Mouse (Mus musculus) MEL (cell line): ENCODE data around the gene Adprhl2. TPM values are rescaled to one million over a fixed set of nuclear protein-coding genes. Genes with fewer than 3 reads are reported as not detected.

Experiments used
- DNase-seq: peaks from one replicate; pipeline ENCODE4 v3.0.0; 2011; ENCODE audit warnings: low read depth, low spot score
- H3K27ac ChIP-seq: 2 replicates; pipeline ENCODE4 v1.5.1; 2012; ENCODE audit warnings: low read depth, mild to moderate bottlenecking, control low read depth, low read length, moderate library complexity; ENCODE audit not compliant: control insufficient read depth
- H3K27me3 ChIP-seq, 2 experiments: fragments of 150-350 bp in 1 of 2; sonication (generic) in 1 of 2; 2 replicates each; pipeline ENCODE4 v1.6.1; 2012; ENCODE audit warnings: low read length in 2 of 2, mild to moderate bottlenecking in 2 of 2, improper control_type of control experiment in 1 of 2, moderate library complexity in 1 of 2; ENCODE audit not compliant: insufficient read depth in 2 of 2, control insufficient read depth in 1 of 2
- H3K36me3 ChIP-seq, 2 experiments: 2 replicates each; pipeline ENCODE4 v1.6.1; 2012 to 2014; ENCODE audit warnings: low read length in 2 of 2, improper control_type of control experiment in 1 of 2, inconsistent platforms in 1 of 2, mild to moderate bottlenecking in 1 of 2; ENCODE audit not compliant: insufficient read depth in 2 of 2, control insufficient read depth in 1 of 2
- H3K4me1 ChIP-seq, 2 experiments: fragments of 150-350 bp in 1 of 2; sonication (generic) in 1 of 2; 2 replicates each; pipeline ENCODE4 v1.6.1; 2012; ENCODE audit warnings: low read length in 2 of 2, improper control_type of control experiment in 1 of 2, mild to moderate bottlenecking in 1 of 2; ENCODE audit not compliant: insufficient read depth in 2 of 2, control insufficient read depth in 1 of 2
- H3K4me3 ChIP-seq, 2 experiments: fragments of 150-350 bp in 1 of 2; sonication (generic) in 1 of 2; 2 replicates each; pipeline ENCODE4 v1.5.1; 2012; ENCODE audit warnings: low read depth in 2 of 2, low read length in 2 of 2, mild to moderate bottlenecking in 2 of 2, moderate library complexity in 2 of 2, control low read depth in 1 of 2, improper control_type of control experiment in 1 of 2; ENCODE audit not compliant: control insufficient read depth in 1 of 2, insufficient read depth in 1 of 2
- H3K79me2 ChIP-seq: 2 replicates; pipeline ENCODE4 v1.6.1; 2012; ENCODE audit warnings: mild to moderate bottlenecking, low read length, moderate library complexity; ENCODE audit not compliant: control insufficient read depth, poor library complexity, insufficient read depth
- H3K9ac ChIP-seq: 2 replicates; pipeline ENCODE4 v1.6.1; 2012; ENCODE audit warnings: low read depth, mild to moderate bottlenecking, control low read depth, low read length, moderate library complexity; ENCODE audit not compliant: control insufficient read depth, poor library complexity, severe bottlenecking
- H3K9me3 ChIP-seq: fragments of 150-350 bp; sonication (generic); replicated peaks from 2 replicates; pipeline ENCODE4 v1.6.1; 2012; ENCODE audit warnings: mild to moderate bottlenecking, low read length, improper control_type of control experiment, moderate library complexity; ENCODE audit not compliant: insufficient read depth
- BHLHE40 ChIP-seq: IDR thresholded peaks from 2 replicates; pipeline ENCODE4 v1.6.1; 2012; ENCODE audit warnings: low read depth, mild to moderate bottlenecking, inconsistent platforms, low read length, improper control_type of control experiment, borderline replicate concordance
- CHD1 ChIP-seq: IDR thresholded peaks from 2 replicates; pipeline ENCODE4 v1.6.1; 2012; ENCODE audit warnings: low read depth, mild to moderate bottlenecking, inconsistent platforms, low read length, improper control_type of control experiment
- CHD2 ChIP-seq: IDR thresholded peaks from 2 replicates; pipeline ENCODE4 v1.6.1; 2011; ENCODE audit warnings: low read length, improper control_type of control experiment
- CTCF ChIP-seq, 3 experiments: IDR thresholded peaks in 2 of 3; conservative IDR thresholded peaks in 1 of 3; 2 replicates each; pipeline ENCODE4 v1.5.1; 2011 to 2012; ENCODE audit warnings: low read length in 3 of 3, low read depth in 2 of 3, mild to moderate bottlenecking in 2 of 3, improper control_type of control experiment in 1 of 3, inconsistent platforms in 1 of 3, mixed read lengths in 1 of 3, moderate library complexity in 1 of 3; ENCODE audit not compliant: control insufficient read depth in 1 of 3, insufficient read depth in 1 of 3, poor library complexity in 1 of 3, severe bottlenecking in 1 of 3
- E2F4 ChIP-seq: IDR thresholded peaks from 2 replicates; pipeline ENCODE4 v1.6.1; 2011; ENCODE audit warnings: low read depth, low read length, improper control_type of control experiment, borderline replicate concordance
- ELF1 ChIP-seq: IDR thresholded peaks from 2 replicates; pipeline ENCODE4 v1.6.1; 2014; ENCODE audit warnings: low read depth, mild to moderate bottlenecking, inconsistent platforms, low read length, improper control_type of control experiment, moderate library complexity
- EP300 ChIP-seq, 2 experiments: IDR thresholded peaks; 2 replicates each; pipeline ENCODE4 v1.6.1; 2011; ENCODE audit warnings: improper control_type of control experiment in 2 of 2, low read length in 2 of 2, low read depth in 1 of 2, mild to moderate bottlenecking in 1 of 2
- ETS1 ChIP-seq: IDR thresholded peaks from 2 replicates; pipeline ENCODE4 v1.6.1; 2012; ENCODE audit warnings: low read depth, mild to moderate bottlenecking, inconsistent platforms, low read length, improper control_type of control experiment, moderate library complexity
- GABPA ChIP-seq: IDR thresholded peaks from 2 replicates; pipeline ENCODE4 v1.6.1; 2012; ENCODE audit warnings: low read depth, mild to moderate bottlenecking, inconsistent platforms, low read length, improper control_type of control experiment, moderate library complexity
- GATA1 ChIP-seq: IDR thresholded peaks from 2 replicates; pipeline ENCODE4 v1.6.1; 2011; ENCODE audit warnings: low read depth, low read length, improper control_type of control experiment
- HCFC1 ChIP-seq: IDR thresholded peaks from 2 replicates; pipeline ENCODE4 v1.6.1; 2012; ENCODE audit warnings: low read depth, mild to moderate bottlenecking, inconsistent platforms, low read length, improper control_type of control experiment, moderate library complexity
- JUND ChIP-seq: IDR thresholded peaks from 2 replicates; pipeline ENCODE4 v1.6.1; 2011; ENCODE audit warnings: low read depth, mild to moderate bottlenecking, improper control_type of control experiment, low read length
- KAT2A ChIP-seq: conservative IDR thresholded peaks from 2 replicates; pipeline ENCODE4 v1.6.1; 2012; ENCODE audit warnings: low read depth, low read length, improper control_type of control experiment, inconsistent platforms
- MAFK ChIP-seq: IDR thresholded peaks from 2 replicates; pipeline ENCODE4 v1.6.1; 2011; ENCODE audit warnings: low read depth, mild to moderate bottlenecking, low read length, improper control_type of control experiment, borderline replicate concordance
- MAX ChIP-seq: IDR thresholded peaks from 2 replicates; pipeline ENCODE4 v1.6.1; 2011; ENCODE audit warnings: low read length, improper control_type of control experiment
- MEF2A ChIP-seq: IDR thresholded peaks from 2 replicates; pipeline ENCODE4 v1.6.1; 2014; ENCODE audit warnings: low read depth, mild to moderate bottlenecking, inconsistent platforms, low read length, improper control_type of control experiment; ENCODE audit not compliant: poor library complexity, insufficient replicate concordance, severe bottlenecking; ENCODE audit errors: extremely low read depth
- MXI1 ChIP-seq: IDR thresholded peaks from 2 replicates; pipeline ENCODE4 v1.6.1; 2011; ENCODE audit warnings: mild to moderate bottlenecking, low read depth, low read length, improper control_type of control experiment
- MYB ChIP-seq: IDR thresholded peaks from 2 replicates; pipeline ENCODE4 v1.6.1; 2011; ENCODE audit warnings: mild to moderate bottlenecking, low read depth, low read length, improper control_type of control experiment
- MYC ChIP-seq: IDR thresholded peaks from 2 replicates; pipeline ENCODE4 v1.6.1; 2011; ENCODE audit warnings: low read depth, mild to moderate bottlenecking, low read length, improper control_type of control experiment, moderate library complexity
- NELFE ChIP-seq: IDR thresholded peaks from 2 replicates; pipeline ENCODE4 v1.6.1; 2011; ENCODE audit warnings: low read depth, low read length, improper control_type of control experiment
- NRF1 ChIP-seq: IDR thresholded peaks from 2 replicates; pipeline ENCODE4 v1.6.1; 2014; ENCODE audit warnings: low read depth, mild to moderate bottlenecking, inconsistent platforms, low read length, improper control_type of control experiment, moderate library complexity; ENCODE audit not compliant: poor library complexity, insufficient read depth, severe bottlenecking
- POLR2A ChIP-seq, 2 experiments: IDR thresholded peaks; 2 replicates each; pipeline ENCODE4 v1.6.1; 2011 to 2012; ENCODE audit warnings: low read length in 2 of 2, mild to moderate bottlenecking in 2 of 2, control low read depth in 1 of 2, improper control_type of control experiment in 1 of 2, low read depth in 1 of 2, moderate library complexity in 1 of 2; ENCODE audit not compliant: control insufficient read depth in 1 of 2, insufficient read depth in 1 of 2, poor library complexity in 1 of 2
- POLR2AphosphoS2 ChIP-seq: IDR thresholded peaks from 2 replicates; pipeline ENCODE4 v1.6.1; 2011; ENCODE audit warnings: low read length, improper control_type of control experiment
- POLR2AphosphoS5 ChIP-seq: IDR thresholded peaks from 2 replicates; pipeline ENCODE4 v1.6.1; 2012; ENCODE audit warnings: low read depth, borderline replicate concordance, mild to moderate bottlenecking, inconsistent platforms, low read length, moderate library complexity, mixed read lengths
- RAD21 ChIP-seq: IDR thresholded peaks from 2 replicates; pipeline ENCODE4 v1.6.1; 2011; ENCODE audit warnings: mild to moderate bottlenecking, low read depth, low read length, improper control_type of control experiment
- RCOR1 ChIP-seq: IDR thresholded peaks from 2 replicates; pipeline ENCODE4 v1.6.1; 2012; ENCODE audit warnings: low read depth, mild to moderate bottlenecking, inconsistent platforms, low read length, improper control_type of control experiment
- SIN3A ChIP-seq: IDR thresholded peaks from 2 replicates; pipeline ENCODE4 v1.6.1; 2012; ENCODE audit warnings: low read length, improper control_type of control experiment, inconsistent platforms
- SMC3 ChIP-seq: IDR thresholded peaks from 2 replicates; pipeline ENCODE4 v1.6.1; 2011; ENCODE audit warnings: low read depth, low read length, improper control_type of control experiment
- TAL1 ChIP-seq: IDR thresholded peaks from 2 replicates; pipeline ENCODE4 v1.6.1; 2012; ENCODE audit warnings: mild to moderate bottlenecking, inconsistent platforms, low read length, moderate library complexity, mixed read lengths
- TBP ChIP-seq: IDR thresholded peaks from 2 replicates; pipeline ENCODE4 v1.8.0; 2011; ENCODE audit warnings: low read depth, low read length, improper control_type of control experiment
- TCF12 ChIP-seq: IDR thresholded peaks from 2 replicates; pipeline ENCODE4 v1.6.1; 2014; ENCODE audit warnings: low read depth, mild to moderate bottlenecking, inconsistent platforms, low read length, improper control_type of control experiment, moderate library complexity
- UBTF ChIP-seq: IDR thresholded peaks from 2 replicates; pipeline ENCODE4 v1.6.1; 2012; ENCODE audit warnings: low read depth, mild to moderate bottlenecking, inconsistent platforms, low read length, improper control_type of control experiment, moderate library complexity, borderline replicate concordance; ENCODE audit not compliant: insufficient read depth
- USF1 ChIP-seq: IDR thresholded peaks from 2 replicates; pipeline ENCODE4 v1.6.1; 2014; ENCODE audit warnings: low read depth, mild to moderate bottlenecking, inconsistent platforms, low read length, improper control_type of control experiment, moderate library complexity
- USF2 ChIP-seq, 2 experiments: IDR thresholded peaks; 2 replicates each; pipeline ENCODE4 v1.6.1; 2011 to 2012; ENCODE audit warnings: improper control_type of control experiment in 2 of 2, low read length in 2 of 2, borderline replicate concordance in 1 of 2, inconsistent platforms in 1 of 2, low read depth in 1 of 2, mild to moderate bottlenecking in 1 of 2; ENCODE audit not compliant: insufficient read depth in 1 of 2
- ZC3H11A ChIP-seq: IDR thresholded peaks from 2 replicates; pipeline ENCODE4 v1.6.1; 2012; ENCODE audit warnings: low read depth, mild to moderate bottlenecking, inconsistent platforms, low read length, improper control_type of control experiment
- ZKSCAN1 ChIP-seq: IDR thresholded peaks from 2 replicates; pipeline ENCODE4 v1.6.1; 2012; ENCODE audit warnings: low read depth, mild to moderate bottlenecking, inconsistent platforms, low read length, improper control_type of control experiment, moderate library complexity
- ZMIZ1 ChIP-seq: IDR thresholded peaks from 2 replicates; pipeline ENCODE4 v1.6.1; 2012; ENCODE audit warnings: low read depth, mild to moderate bottlenecking, inconsistent platforms, low read length, improper control_type of control experiment, moderate library complexity
- ZNF384 ChIP-seq: IDR thresholded peaks from 2 replicates; pipeline ENCODE4 v1.6.1; 2012; ENCODE audit warnings: low read depth, mild to moderate bottlenecking, inconsistent platforms, low read length, improper control_type of control experiment
- polyA plus RNA-seq, 2 experiments: library from polyadenylated mRNA; stranded (reverse) in 1 of 2; unstranded in 1 of 2; fragments of >175 nt in 1 of 2; fragments of >200 nt in 1 of 2; gene quantifications; 2 replicates each; pipeline versions ENCODE4 v1.2.1 to v1.2.4; 2012; ENCODE audit warnings: low replicate concordance in 2 of 2, low read depth in 1 of 2; ENCODE audit not compliant: insufficient read length in 2 of 2, insufficient read depth in 1 of 2, missing spikeins in 1 of 2
- total RNA-seq: library from RNA; depleted of rRNA; stranded (reverse); fragments of 300-350 nt; gene quantifications from 2 replicates; pipeline ENCODE4 v1.2.3, GENCODE M21; 2012

Gene Adprhl2
- total and polyA plus RNA-seq, 3 experiments: 53.7 to 62.0 TPM; not detected in 1

GRCm38 (mm10) chr4:126283582-126283981 is 37.9 kb downstream of the Adprhl2 start:
- H3K36me3 ChIP-seq: no peaks in the 10 kb centered on the region; a peak in 1 of 4 replicates
- peak; percentile 65 for DNase-seq
- H3K4me1 ChIP-seq: peaks cover 0 to 6% of the 10 kb centered on the region in 2 experiments; a peak in 3 of 4 replicates
- H3K4me3 ChIP-seq: peak overlapping the region in 1 of 2 experiments; percentile 24; a peak in 1 of 4 replicates
- H3K27me3 ChIP-seq: 0 out of 4 replicates have a peak, but pooled peaks cover 0 to 2% of the 10 kb centered on the region in 2 experiments
- H3K9ac ChIP-seq: peak overlapping the region; percentile 9; the same call in 1 of the 2 replicates
- no peak overlapping the region for H3K27ac ChIP-seq
- no peaks in the 10 kb centered on the region for H3K79me2 ChIP-seq
- no peaks in the 10 kb centered on the region for H3K9me3 ChIP-seq
- TF ChIP-seq MAFK (no peak), SIN3A (no peak), E2F4 (no peak), RCOR1 (no peak), JUND (no peak), TBP (no peak), CHD2 (no peak), CTCF (IDR thresholded peaks at IDR 0.05 in 2 of 3, conservative IDR thresholded peaks at IDR 0.05 in 1 of 3; ENCODE audit: control insufficient read depth in 1 of 3, insufficient read depth in 1 of 3, low read depth in 2 of 3, low read length in 3 of 3, poor library complexity in 1 of 3, severe bottlenecking in 1 of 3) (no peak), SMC3 (no peak), USF1 (no peak), GATA1 (peak; percentile 69), ZC3H11A (no peak), ZKSCAN1 (no peak), USF2 (IDR thresholded peaks at IDR 0.05; ENCODE audit: borderline replicate concordance in 1 of 2, insufficient read depth in 1 of 2, low read depth in 1 of 2, low read length in 2 of 2) (no peak), CHD1 (no peak), MYB (no peak), ZMIZ1 (no peak), NRF1 (peak; percentile 24; the same call in 1 of the 2 replicates), NELFE (no peak), MXI1 (no peak), RAD21 (no peak), MAX (0 out of 2 replicates have a peak, but pooled peaks have one; percentile 29), POLR2AphosphoS5 (no peak), MYC (no peak), ZNF384 (no peak), TCF12 (0 out of 2 replicates have a peak, but pooled peaks have one; percentile 43), EP300 (IDR thresholded peaks at IDR 0.05; ENCODE audit: low read depth in 1 of 2, low read length in 2 of 2) (peak; percentile 18 to 43; a peak in 3 of 4 replicates), UBTF (no peak), POLR2A (IDR thresholded peaks at IDR 0.05; ENCODE audit: control insufficient read depth in 1 of 2, insufficient read depth in 1 of 2, low read depth in 1 of 2, low read length in 2 of 2, poor library complexity in 1 of 2) (no peak), HCFC1 (no peak), TAL1 (no peak), BHLHE40 (no peak), KAT2A (no peak), ELF1 (no peak), MEF2A (no peak), ETS1 (peak; percentile 62), POLR2AphosphoS2 (no peak), GABPA (no peak)
